8 mouse cellular contexts compared by ENCODE assay signal in genomic region chr2:173186047-173186943, GRCm38 (mm10). TPM values are rescaled to one million over a fixed set of nuclear protein-coding genes. Genes with fewer than 3 reads are reported as not detected.
DNase-seq lines count a peak whose midpoint lies in the region; ATAC-seq and TF ChIP-seq lines count a peak whose summit lies in the region.

No protein-coding gene starts in this region.

- no peaks in the 10 kb centered on the region for H3K9me3 ChIP-seq in forebrain, embryonic 10.5 days
- no peaks in the 10 kb centered on the region for H3K9me3 ChIP-seq in heart, embryonic 15.5 days (replicated peaks)
- no peaks in the 10 kb centered on the region for H3K9me3 ChIP-seq in kidney, postnatal 0 days (replicated peaks; ENCODE audit: low read length)
- no peaks in the 10 kb centered on the region for H3K9me3 ChIP-seq in liver, embryonic 12.5 days (replicated peaks)

- H3K4me2 ChIP-seq in heart, embryonic 15.5 days = no peak overlapping the region
- no peak overlapping the region for H3K4me2 ChIP-seq in kidney, postnatal 0 days (ENCODE audit: low read length)
- H3K4me2 ChIP-seq in liver, embryonic 12.5 days = no peak overlapping the region

- WGBS in forebrain, embryonic 10.5 days = 34% methylated on average over 26 of the region's 26 CpGs
- WGBS in heart, embryonic 15.5 days = 24% methylated on average over 26 of the region's 26 CpGs
- WGBS in kidney, postnatal 0 days = 27% methylated on average over 26 of the region's 26 CpGs
- WGBS in liver, embryonic 12.5 days (ENCODE audit: insufficient replicate concordance) = 26% methylated on average over 26 of the region's 26 CpGs

- H3K36me3 ChIP-seq in forebrain, embryonic 10.5 days (replicated peaks) = no peaks in the 10 kb centered on the region
- no peaks in the 10 kb centered on the region for H3K36me3 ChIP-seq in heart, embryonic 15.5 days
- no peaks in the 10 kb centered on the region for H3K36me3 ChIP-seq in kidney, postnatal 0 days (ENCODE audit: insufficient read depth, low read length)
- H3K36me3 ChIP-seq in liver, embryonic 12.5 days = no peaks in the 10 kb centered on the region
- no peaks in the 10 kb centered on the region for H3K36me3 ChIP-seq in splenic B cell, adult 2 months (ENCODE audit: control insufficient read depth, insufficient read depth, low read length, poor library complexity, severe bottlenecking)

- peak; percentile 26 for DNase-seq in c-Kit-negative CD71-positive TER-119-positive erythroid progenitor cells, embryonic 14.5 days (ENCODE audit: low read depth, low spot score)
- peak; percentile 88 for DNase-seq in forebrain, embryonic 10.5 days (ENCODE audit: extremely low spot score, low spot score)
- DNase-seq in kidney, postnatal 0 days (ENCODE audit: low spot score) = peak; percentile 89
- DNase-seq in neural tube, embryonic 10.5 days (ENCODE audit: extremely low spot score, low spot score) = peak; percentile 92
- DNase-seq in splenic B cell, adult 2 months (ENCODE audit: low read depth, low spot score) = peak; percentile 85

- no peak overlapping the region for H3K27ac ChIP-seq in forebrain, embryonic 10.5 days
- no peak overlapping the region for H3K27ac ChIP-seq in heart, embryonic 15.5 days
- no peak overlapping the region for H3K27ac ChIP-seq in kidney, postnatal 0 days
- H3K27ac ChIP-seq in liver, embryonic 12.5 days = no peak overlapping the region

- H3K9ac ChIP-seq in heart, embryonic 15.5 days = no peak overlapping the region
- H3K9ac ChIP-seq in kidney, postnatal 0 days (ENCODE audit: low read depth, low read length) = no peak overlapping the region
- no peak overlapping the region for H3K9ac ChIP-seq in liver, embryonic 12.5 days

- no peak overlapping the region for H3K4me3 ChIP-seq in forebrain, embryonic 10.5 days
- no peak overlapping the region for H3K4me3 ChIP-seq in heart, embryonic 15.5 days
- no peak overlapping the region for H3K4me3 ChIP-seq in kidney, postnatal 0 days (replicated peaks; ENCODE audit: low read depth, low read length)
- no peak overlapping the region for H3K4me3 ChIP-seq in liver, embryonic 12.5 days

- peak; percentile 97 for TF ChIP-seq CTCF in kidney, postnatal 0 days (IDR thresholded peaks at IDR 0.05; ENCODE audit: low read depth)

- peak; percentile 73 for ATAC-seq in CD4-positive, CD25-positive, alpha-beta regulatory T cell, adult 4 months
- ATAC-seq in heart, embryonic 15.5 days (replicated peaks; ENCODE audit: insufficient number of reproducible peaks, insufficient read depth, low FRiP score, low read depth) = 0 out of 2 replicates have a peak, but pooled peaks have one; percentile 32
- ATAC-seq in kidney, postnatal 0 days (replicated peaks; ENCODE audit: low FRiP score, low read depth) = 0 out of 2 replicates have a peak, but pooled peaks have one; percentile 27
- ATAC-seq in liver, embryonic 12.5 days = peak; percentile 43; the same call in 1 of the 2 replicates

- peaks cover 28% of the 10 kb centered on the region for H3K27me3 ChIP-seq in forebrain, embryonic 10.5 days (ENCODE audit: poor library complexity, severe bottlenecking)
- peaks cover 17% of the 10 kb centered on the region for H3K27me3 ChIP-seq in heart, embryonic 15.5 days
- no peaks in the 10 kb centered on the region for H3K27me3 ChIP-seq in kidney, postnatal 0 days (ENCODE audit: insufficient read depth, low read length)
- H3K27me3 ChIP-seq in liver, embryonic 12.5 days (replicated peaks) = peaks cover 47% of the 10 kb centered on the region
- no peaks in the 10 kb centered on the region for H3K27me3 ChIP-seq in splenic B cell, adult 2 months (ENCODE audit: control insufficient read depth, insufficient read depth, low read length, poor library complexity, severe bottlenecking)

- H3K4me1 ChIP-seq in forebrain, embryonic 10.5 days = peaks cover 9% of the 10 kb centered on the region
- H3K4me1 ChIP-seq in heart, embryonic 15.5 days (replicated peaks) = peaks cover 3% of the 10 kb centered on the region; the same call in 1 of the 2 replicates
- H3K4me1 ChIP-seq in kidney, postnatal 0 days (replicated peaks; ENCODE audit: insufficient read depth, low read length) = no peaks in the 10 kb centered on the region
- no peaks in the 10 kb centered on the region for H3K4me1 ChIP-seq in liver, embryonic 12.5 days

RNA-seq across cellular contexts. Expression of gene Zbp1, which starts 32.4 kb away (rescaled TPM):
- polyA plus RNA-seq in CD4-positive, CD25-positive, alpha-beta regulatory T cell, adult 4 months (2017; shearing (Covaris generic)) = 100 to 1,000 TPM in 1 of 2 experiments, 10 to 100 TPM in 1; 85.2 to 140 TPM
- not detected in 2 replicates for polyA plus RNA-seq in forebrain, embryonic 10.5 days (2016; fragmentation: Nextera tagmentation; extraction: Ambion mirVana)
- 0.68 and 2.3 TPM in 2 replicates for polyA plus RNA-seq in heart, embryonic 15.5 days (2015; fragmentation: Nextera tagmentation; extraction: Ambion mirVana)
- 1.3 and 1.7 TPM in 2 replicates for polyA plus RNA-seq in kidney, postnatal 0 days (2015; fragmentation: Nextera tagmentation; extraction: Ambion mirVana)
- polyA plus RNA-seq in liver, embryonic 12.5 days (2016; fragmentation: Nextera tagmentation; extraction: Ambion mirVana) = 0.21 and 0.36 TPM in 2 replicates

RNA-seq across cellular contexts. Expression of gene Pck1, which starts 33.4 kb away (rescaled TPM):
- not detected for polyA plus RNA-seq in CD4-positive, CD25-positive, alpha-beta regulatory T cell, adult 4 months (2017; shearing (Covaris generic))
- polyA plus RNA-seq in forebrain, embryonic 10.5 days (2016; fragmentation: Nextera tagmentation; extraction: Ambion mirVana) = not detected in 2 replicates
- polyA plus RNA-seq in heart, embryonic 15.5 days (2015; fragmentation: Nextera tagmentation; extraction: Ambion mirVana) = 0.10 and 0.16 TPM in 2 replicates
- 47.2 and 67.8 TPM in 2 replicates for polyA plus RNA-seq in kidney, postnatal 0 days (2015; fragmentation: Nextera tagmentation; extraction: Ambion mirVana)
- 0.07 and 0.20 TPM in 2 replicates for polyA plus RNA-seq in liver, embryonic 12.5 days (2016; fragmentation: Nextera tagmentation; extraction: Ambion mirVana)

Comparison
In these comparisons a context has a peak if more than half of its experiments do, and no peak if none do; other contexts are left out.
1. DNase-seq: peak in every context shown above with its lines; median percentile 92 in neural tube, embryonic 10.5 days; 89 in kidney, postnatal 0 days; 88 in forebrain, embryonic 10.5 days; 85 in splenic B cell, adult 2 months; 26 in c-Kit-negative CD71-positive TER-119-positive erythroid progenitor cells, embryonic 14.5 days.
2. RNA of gene Zbp1, which starts 32.4 kb away (polyA plus RNA-seq): 85.2 to 140 TPM in CD4-positive, CD25-positive, alpha-beta regulatory T cell, adult 4 months; 1.3 to 1.7 TPM in kidney, postnatal 0 days, 0.68 to 2.3 TPM in heart, embryonic 15.5 days, 0.21 to 0.36 TPM in liver, embryonic 12.5 days and not detected in forebrain, embryonic 10.5 days; every median in the first group is over 10 times any median in the second.
3. RNA of gene Pck1, which starts 33.4 kb away (polyA plus RNA-seq): 47.2 to 67.8 TPM in kidney, postnatal 0 days; not detected in CD4-positive, CD25-positive, alpha-beta regulatory T cell, adult 4 months, 0.10 to 0.16 TPM in heart, embryonic 15.5 days, 0.07 to 0.20 TPM in liver, embryonic 12.5 days and not detected in forebrain, embryonic 10.5 days; every median in the first group is over 10 times any median in the second.
4. Peak in every context shown above with its lines, with median percentiles within 50 percentile points of each other: ATAC-seq.